Mouse (Mus musculus) Patski (cell line): Measurements from ENCODE around the gene Tecta. TPM values are rescaled to one million over a fixed set of nuclear protein-coding genes. Genes with fewer than 3 reads are reported as not detected.

Experiments used
- ATAC-seq: fragments of 100-300 bp; one replicate; pipeline ENCODE4 v1.8.0; 2021
- CTCF ChIA-PET: fragments of 350-600 bp; sonication (Branson Sonifier 250); formaldehyde crosslinking; loops from one replicate; lab custom pipeline; 2022; ENCODE audit warnings: inconsistent platforms; lab: Charles Lee
- POLR2A ChIA-PET: fragments of 350-600 bp; sonication (Branson Sonifier 250); formaldehyde crosslinking; loops from one replicate; lab custom pipeline; 2022; ENCODE audit warnings: antibody characterized with exemption, inconsistent platforms; lab: Charles Lee
- DNase-seq: peaks from one replicate; pipeline ENCODE4 v3.0.0-alpha.2; 2011; ENCODE audit warnings: low read depth, low spot score
- H3K27me3 ChIP-seq: fragments of 371-371 bp; one replicate; pipeline ENCODE4 v1.5.1; 2021
- CTCF ChIP-seq: fragments of 100-300 bp; IDR thresholded peaks from one replicate; pipeline ENCODE4 v1.5.1; 2021
- in situ Hi-C: fragments of 300-500 bp; cut with MboI; formaldehyde crosslinking; loops from 3 replicates; pipeline ENCODE4 v1.11.1; 2018; ENCODE audit warnings: low pct_unique_long_range_greater_than_20kb, mixed read lengths
- polyA plus RNA-seq: library from polyadenylated mRNA; unstranded; gene quantifications from one replicate; pipeline ENCODE4 v1.2.3, GENCODE M21; 2021

Gene Tecta
- polyA plus RNA-seq, 1 experiment from 2014 or later = 0.03 TPM

GRCm38 (mm10) chr9:42301082-42301633 is 98.6 kb downstream of the Tecta start:
- CTCF ChIA-PET = interaction anchor here (1.0 kb wide), 1 partner anchor 9 kb away, joined by 4 read pairs; no protein-coding TSS in a partner anchor
- DNase-seq (no peak), ATAC-seq (no peak)
- no peak for TF ChIP-seq CTCF
- in situ Hi-C loops = no loop called here
- POLR2A ChIA-PET = no interaction called here
- peaks cover 27% of the 10 kb centered on the region for H3K27me3 ChIP-seq

GRCm38 (mm10) chr9:42296297-42296922 is 103.3 kb downstream of the Tecta start:
- no peak for DNase-seq
- ChIA-PET POLR2A (no interaction called here), CTCF (no interaction called here)
- TF ChIP-seq CTCF = no peak
- in situ Hi-C loops = no loop called here
- ATAC-seq = no peak
- H3K27me3 ChIP-seq = no peaks in the 10 kb centered on the region

- CTCF ChIA-PET = interaction anchor here (1.5 kb wide), 1 partner anchor 20 kb away, joined by 3 read pairs; no protein-coding TSS in a partner anchor
- ATAC-seq (no peak), DNase-seq (no peak)
- H3K27me3 ChIP-seq = peaks cover 1% of the 10 kb centered on the region
- TF ChIP-seq CTCF = no peak
- POLR2A ChIA-PET = no interaction called here
- in situ Hi-C loops = no loop called here
These were observed 105.6 kb downstream of the Tecta start for GRCm38 (mm10) chr9:42294131-42294530.

- in situ Hi-C loops = no loop called here
- POLR2A ChIA-PET = no interaction called here
- ATAC-seq (no peak), DNase-seq (no peak)
- H3K27me3 ChIP-seq = peaks cover 6% of the 10 kb centered on the region
- no peak for TF ChIP-seq CTCF
- CTCF ChIA-PET = interaction anchor here (1.5 kb wide), 1 partner anchor 21 kb away, joined by 3 read pairs; no protein-coding TSS in a partner anchor
These were observed 106.1 kb downstream of the Tecta start for GRCm38 (mm10) chr9:42293596-42293995.

GRCm38 (mm10) chr9:42293051-42293450 is 106.7 kb downstream of the Tecta start:
- no peak for TF ChIP-seq CTCF
- ATAC-seq = no peak
- in situ Hi-C loops = no loop called here
- CTCF ChIA-PET = interaction anchor here (1.2 to 1.5 kb wide), 2 partner anchors 9 to 21 kb away, joined by 3 to 4 read pairs; no protein-coding TSS in a partner anchor
- H3K27me3 ChIP-seq = peaks cover 6% of the 10 kb centered on the region
- no peak for DNase-seq
- POLR2A ChIA-PET = no interaction called here

- ChIA-PET POLR2A (no interaction called here), CTCF (no interaction called here)
- TF ChIP-seq CTCF = no peak
- DNase-seq (no peak), ATAC-seq (no peak)
- peaks cover 36% of the 10 kb centered on the region for H3K27me3 ChIP-seq
- in situ Hi-C loops = no loop called here
These were observed 120.1 kb downstream of the Tecta start for GRCm38 (mm10) chr9:42279676-42280075.

Other genes with a start within 250 kb of the Tecta start
- gene Sc5d, start 135.7 kb downstream of the Tecta start, polyA plus RNA-seq = 32.6 TPM
- 23.3 TPM for gene Tbcel, start 107.9 kb upstream of the Tecta start, polyA plus RNA-seq